Mouse (Mus musculus) midbrain, postnatal 0 days (tissue): ENCODE results near the gene Cmpk1. TPM values are rescaled to one million over a fixed set of nuclear protein-coding genes. Genes with fewer than 3 reads are reported as not detected.

Experiments
- ATAC-seq: fragments of 200-750 bp; cut with Nextera tagmentation; 2 replicates; pipeline ENCODE4 v1.8.0; 2017; ENCODE audit warnings: moderate number of reproducible peaks, mild to moderate bottlenecking, moderate TSS enrichment, moderate library complexity; ENCODE audit not compliant: low FRiP score
- DNase-seq: peaks from one replicate; pipeline ENCODE4 v3.0.0-alpha.2; 2015; ENCODE audit warnings: low spot score
- H3K27ac ChIP-seq: fragments of 300-500 bp; sonication (generic); 2 replicates; pipeline ENCODE4 v1.5.1; 2014; ENCODE audit warnings: low read depth, mild to moderate bottlenecking, low read length, mixed read lengths
- H3K27me3 ChIP-seq: fragments of 300-500 bp; sonication (generic); 2 replicates; pipeline ENCODE4 v1.6.1; 2014; ENCODE audit warnings: low read length, control low read depth, mixed read lengths; ENCODE audit not compliant: insufficient read depth
- H3K36me3 ChIP-seq: fragments of 300-500 bp; sonication (generic); 2 replicates; pipeline ENCODE4 v1.6.1; 2014; ENCODE audit warnings: low read length, control low read depth, mixed read lengths; ENCODE audit not compliant: insufficient read depth
- H3K4me1 ChIP-seq: fragments of 300-500 bp; sonication (generic); 2 replicates; pipeline ENCODE4 v1.6.1; 2014; ENCODE audit warnings: mild to moderate bottlenecking, control low read depth, antibody characterized with exemption, low read length, mixed read lengths; ENCODE audit not compliant: insufficient read depth
- H3K4me2 ChIP-seq: fragments of 300-500 bp; sonication (generic); 2 replicates; pipeline ENCODE4 v1.6.1; 2014; ENCODE audit warnings: low read depth, mild to moderate bottlenecking, low read length, mixed read lengths; ENCODE audit not compliant: poor library complexity, severe bottlenecking
- H3K4me3 ChIP-seq: fragments of 300-500 bp; sonication (generic); 2 replicates; pipeline ENCODE4 v1.5.1; 2014; ENCODE audit warnings: low read depth, mild to moderate bottlenecking, low read length, moderate library complexity
- H3K9ac ChIP-seq: fragments of 300-500 bp; sonication (generic); replicated peaks from 2 replicates; pipeline ENCODE4 v1.6.1; 2014; ENCODE audit warnings: mild to moderate bottlenecking, low read length, moderate library complexity, mixed read lengths; ENCODE audit not compliant: poor library complexity, severe bottlenecking
- H3K9me3 ChIP-seq: fragments of 300-500 bp; sonication (generic); 2 replicates; pipeline ENCODE4 v1.6.1; 2016; ENCODE audit warnings: low read length, control low read depth
- CTCF ChIP-seq: IDR thresholded peaks from 2 replicates; pipeline ENCODE4 v1.5.1; 2016; ENCODE audit warnings: antibody characterized with exemption, mild to moderate bottlenecking
- WGBS: fragments of 180-500 bp; shearing (Covaris S2); extraction: QIAGEN DNeasy Blood & Tissue Kit; methylation state at CpG from one replicate; pipeline ENCODE4 v1.1.7; 2014; 5-methylcytosine and 5-hydroxymethylcytosine counted together
- polyA plus RNA-seq: library from polyadenylated mRNA; unstranded; fragments of >200 nt; fragmentation: Nextera tagmentation; extraction: Ambion mirVana; gene quantifications from 2 replicates; pipeline ENCODE4 v1.2.1, GENCODE M21; 2015
- total RNA-seq: library from RNA; depleted of rRNA; stranded (reverse); fragments of >200 nt; gene quantifications from 2 replicates; pipeline ENCODE4 v1.2.3, GENCODE M21; 2014

Gene Cmpk1
- total and polyA plus RNA-seq, 2 experiments from 2014 or later: 83.6 to 234 TPM

DNA sequence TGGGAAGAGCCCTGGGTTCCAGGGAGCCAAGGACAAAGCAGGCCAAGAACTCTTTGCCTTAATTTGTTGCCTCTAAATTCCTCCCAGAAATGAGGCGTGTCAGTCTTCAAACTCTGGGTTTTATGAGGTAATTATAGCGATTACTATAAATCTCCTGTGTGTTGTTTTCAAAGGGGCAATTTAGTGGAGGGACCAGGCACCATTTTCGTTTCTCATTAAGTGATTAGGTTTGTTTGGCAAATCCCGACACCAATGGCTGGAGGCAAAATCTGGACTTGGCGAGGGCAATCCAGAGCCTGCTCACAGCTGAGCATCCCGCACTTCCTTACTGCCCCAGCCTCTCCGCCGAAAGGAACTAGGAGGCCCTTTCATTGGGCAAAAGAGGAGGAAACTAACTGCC is 44.5 kb downstream of the Cmpk1 start:
- DNase-seq (no peak), ATAC-seq (no peak)
- no peak overlapping the region for H3K27ac ChIP-seq
- 60% methylated on average over 8 of the region's 8 CpGs for WGBS
- peaks cover 11% of the 10 kb centered on the region for H3K27me3 ChIP-seq
- no peak overlapping the region for H3K9ac ChIP-seq
- no peaks in the 10 kb centered on the region for H3K36me3 ChIP-seq
- no peak overlapping the region for H3K4me2 ChIP-seq
- no peak for TF ChIP-seq CTCF
- no peaks in the 10 kb centered on the region for H3K9me3 ChIP-seq
- no peaks in the 10 kb centered on the region for H3K4me1 ChIP-seq
- no peak overlapping the region for H3K4me3 ChIP-seq

DNA sequence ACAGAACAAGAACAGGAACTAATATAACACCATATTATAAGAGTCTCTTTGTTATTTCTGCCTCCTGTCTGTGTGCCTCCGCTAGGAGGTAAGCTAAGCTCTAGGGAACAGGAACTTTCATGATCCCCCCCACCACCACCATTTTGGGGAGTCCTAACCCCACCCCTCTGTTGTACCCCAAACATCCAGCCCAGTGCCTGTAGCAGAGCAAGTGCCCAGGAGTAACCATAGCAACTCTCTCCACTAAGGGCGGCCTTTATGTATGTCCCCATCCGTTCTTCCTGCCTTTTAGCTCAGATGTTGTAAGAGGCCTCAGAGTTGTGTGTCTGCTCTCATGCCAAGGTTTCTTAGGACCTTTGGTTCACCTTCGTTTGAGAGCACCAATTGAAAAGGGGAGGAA is 44.9 kb downstream of the Cmpk1 start:
- Histone ChIP-seq H3K9me3 (no peaks in the 10 kb centered on the region), H3K4me2 (no peak overlapping the region), H3K27me3 (peaks cover 11% of the 10 kb centered on the region), H3K4me1 (no peaks in the 10 kb centered on the region), H3K36me3 (no peaks in the 10 kb centered on the region), H3K27ac (no peak overlapping the region), H3K9ac (no peak overlapping the region), H3K4me3 (no peak overlapping the region)
- ATAC-seq (no peak), DNase-seq (no peak)
- no peak for TF ChIP-seq CTCF
- WGBS: 52% methylated on average over 4 of the region's 4 CpGs

DNA sequence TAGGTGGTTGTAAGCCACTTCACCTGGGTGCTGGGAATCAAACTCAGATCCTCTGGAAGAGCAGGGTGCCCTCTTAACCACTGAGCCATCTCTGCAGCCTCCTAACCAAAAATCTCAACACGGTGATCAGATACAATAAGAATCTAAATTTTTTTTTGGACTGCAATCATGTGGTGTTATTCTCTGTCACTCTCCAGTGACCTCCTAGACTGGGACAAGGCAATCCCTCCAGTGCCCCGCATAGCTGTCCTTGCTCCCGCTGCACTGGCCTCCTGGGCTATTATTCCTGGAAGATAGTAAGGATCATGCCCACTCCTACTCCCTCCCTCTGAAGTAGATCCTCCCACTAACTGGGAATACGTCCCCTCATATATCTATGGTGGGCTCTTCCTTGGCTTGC is 45.7 kb downstream of the Cmpk1 start:
- H3K36me3 ChIP-seq: no peaks in the 10 kb centered on the region
- 80% methylated on average over 4 of the region's 4 CpGs for WGBS
- H3K4me3 ChIP-seq: no peak overlapping the region
- peaks cover 9% of the 10 kb centered on the region for H3K27me3 ChIP-seq
- H3K4me2 ChIP-seq: no peak overlapping the region
- ATAC-seq (no peak), DNase-seq (no peak)
- no peak overlapping the region for H3K9ac ChIP-seq
- no peaks in the 10 kb centered on the region for H3K9me3 ChIP-seq
- H3K27ac ChIP-seq: no peak overlapping the region
- no peaks in the 10 kb centered on the region for H3K4me1 ChIP-seq
- TF ChIP-seq CTCF: no peak

DNA sequence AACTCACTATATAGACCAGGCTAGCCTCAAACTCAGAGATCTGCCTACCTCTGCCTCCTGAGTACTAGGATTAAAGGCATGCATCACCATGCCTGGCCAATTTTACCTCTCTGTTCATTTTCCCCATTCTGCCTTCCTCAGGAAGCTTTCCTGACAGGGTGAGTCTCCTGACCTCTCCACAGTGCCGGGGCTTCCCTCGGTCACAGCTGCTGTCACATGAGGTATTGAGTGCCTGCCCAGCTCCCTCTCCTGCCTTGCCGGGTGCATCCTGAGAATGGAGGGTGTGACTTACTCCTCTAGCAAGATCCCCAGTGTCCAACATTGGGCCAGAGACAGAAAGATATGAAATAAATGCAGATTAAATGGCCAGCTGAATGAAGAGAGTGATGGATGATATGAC is 48.8 kb downstream of the Cmpk1 start:
- H3K36me3 ChIP-seq: no peaks in the 10 kb centered on the region
- no peak for ATAC-seq
- DNase-seq: no peak
- H3K9me3 ChIP-seq: no peaks in the 10 kb centered on the region
- peaks cover 5% of the 10 kb centered on the region; the same call in 1 of the 2 replicates for H3K27me3 ChIP-seq
- TF ChIP-seq CTCF: no peak
- no peak overlapping the region for H3K9ac ChIP-seq
- WGBS: 68% methylated on average over 3 of the region's 3 CpGs
- H3K4me2 ChIP-seq: no peak overlapping the region
- no peak overlapping the region for H3K27ac ChIP-seq
- H3K4me3 ChIP-seq: no peak overlapping the region
- no peaks in the 10 kb centered on the region for H3K4me1 ChIP-seq

DNA sequence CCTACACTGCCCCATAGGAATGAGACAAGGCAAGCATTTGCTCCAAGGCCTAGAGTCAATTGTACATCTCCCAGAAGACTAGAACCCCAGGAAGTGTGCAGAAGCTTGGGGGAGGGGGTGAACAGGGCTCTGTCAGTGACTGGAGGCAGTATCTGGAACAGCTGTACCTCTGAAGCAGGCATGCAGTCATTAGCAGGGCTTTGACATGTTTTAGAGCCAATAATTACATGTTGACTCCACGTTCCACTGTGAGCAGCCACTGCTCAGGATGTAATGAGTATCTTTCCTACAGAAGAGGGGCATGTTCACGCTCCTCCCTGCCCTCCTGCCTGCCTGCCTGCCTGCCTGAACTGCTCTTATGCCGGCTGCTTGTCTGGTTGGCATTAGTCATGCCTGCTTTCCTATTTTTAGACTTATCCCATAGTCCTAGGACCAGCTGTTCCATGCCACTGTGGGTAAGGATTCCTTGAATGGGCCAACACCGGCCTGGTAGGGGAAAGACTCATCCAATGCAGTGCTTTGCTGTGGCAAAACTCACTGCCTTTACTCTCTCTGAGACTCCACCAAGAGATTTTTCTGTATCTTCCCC is 49.5 kb downstream of the Cmpk1 start:
- DNase-seq: no peak
- H3K27me3 ChIP-seq: peaks cover 9% of the 10 kb centered on the region; the same call in 1 of the 2 replicates

DNA sequence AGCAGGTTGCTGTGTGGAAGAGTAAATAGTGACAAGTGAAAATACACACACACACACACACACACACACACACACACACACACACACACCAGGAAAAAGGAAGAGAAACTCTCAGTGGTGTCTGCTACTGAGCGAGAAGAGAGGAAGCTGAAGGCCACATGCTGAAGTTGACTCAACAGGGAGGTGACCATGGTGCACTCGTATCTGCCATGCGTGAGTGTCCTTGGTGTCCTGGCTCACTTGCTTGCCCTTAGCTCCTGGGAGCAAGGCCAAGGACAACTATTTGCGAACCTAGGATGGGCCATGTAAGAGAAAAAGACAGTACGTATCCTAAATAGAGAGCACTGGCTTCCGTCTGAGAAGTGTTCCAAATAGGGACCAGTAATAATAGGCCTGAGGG is 52.9 kb downstream of the Cmpk1 start:
- Histone ChIP-seq H3K27me3 (peaks cover 12% of the 10 kb centered on the region; the same call in 1 of the 2 replicates), H3K4me1 (no peaks in the 10 kb centered on the region), H3K4me3 (no peak overlapping the region), H3K9me3 (no peaks in the 10 kb centered on the region), H3K27ac (no peak overlapping the region), H3K4me2 (no peak overlapping the region), H3K9ac (no peak overlapping the region), H3K36me3 (no peaks in the 10 kb centered on the region)
- no peak for TF ChIP-seq CTCF
- DNase-seq (no peak), ATAC-seq (no peak)
- 94% methylated on average over 6 of the region's 6 CpGs for WGBS

More for the DNA sequence above, 49.5 kb downstream of the Cmpk1 start:
- H3K4me1 ChIP-seq: no peaks in the 10 kb centered on the region
- 47% methylated on average over 4 of the region's 4 CpGs for WGBS
- H3K36me3 ChIP-seq: no peaks in the 10 kb centered on the region
- H3K27ac ChIP-seq: no peak overlapping the region
- no peak for ATAC-seq
- no peak for TF ChIP-seq CTCF
- H3K4me2 ChIP-seq: no peak overlapping the region
- H3K9me3 ChIP-seq: no peaks in the 10 kb centered on the region
- H3K9ac ChIP-seq: no peak overlapping the region
- H3K4me3 ChIP-seq: no peak overlapping the region
